Mouse (Mus musculus) adrenal gland, adult 2 months (tissue): ENCODE measurements at regions not wholly inside any gene's neighbourhood (a gene's known extent, or its start where the extent isn't known, plus 50 kb on each side); places are given as distances from the start of the nearest gene placed in this dataset.

ENCODE experiments used
- DNase-seq: peaks from one replicate; pipeline ENCODE4 v3.0.0; 2021

DNA sequence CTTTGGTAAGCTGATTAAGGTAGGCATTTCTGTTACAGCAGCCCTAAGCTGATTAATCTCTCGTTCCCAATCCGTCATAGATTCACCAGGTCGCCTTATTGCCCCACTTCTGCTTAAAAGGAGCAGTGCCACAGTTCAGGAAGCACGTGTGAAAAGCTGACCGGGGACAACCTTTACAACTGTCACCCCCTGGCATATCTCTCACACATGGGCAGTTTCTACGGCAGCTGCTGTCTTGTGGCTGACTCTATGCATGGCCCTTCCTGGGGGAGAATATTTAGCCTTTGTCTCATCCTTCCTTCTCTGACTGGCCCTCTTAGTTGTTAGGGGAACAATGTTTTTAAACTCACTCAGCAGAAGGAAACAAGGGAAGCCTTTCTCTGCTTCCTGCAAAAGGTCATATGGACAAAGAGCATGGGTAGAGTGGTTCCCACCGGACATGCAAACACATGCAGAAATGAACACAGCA is 290.9 kb upstream of the Rnaseh2b start:
- DNase-seq = no peak

DNA sequence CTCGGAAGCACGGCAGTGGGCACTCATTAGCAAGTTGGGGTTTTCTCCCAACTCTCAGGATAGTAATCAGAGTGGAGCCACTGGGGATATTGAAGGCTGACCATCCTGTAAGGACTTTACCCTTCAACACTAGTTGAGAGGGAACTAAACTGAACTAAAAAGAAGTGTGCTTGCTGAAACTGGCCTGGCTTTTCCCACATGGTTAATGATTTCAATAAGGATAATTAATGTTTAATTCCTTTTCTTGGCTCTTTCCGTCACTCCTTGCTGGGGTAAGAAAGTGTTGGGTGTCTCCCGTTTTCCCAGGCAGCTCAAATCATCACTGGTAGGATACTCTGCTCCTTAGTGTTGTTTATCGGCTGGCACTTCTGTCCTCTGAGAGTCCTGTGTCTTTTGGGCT is 290.3 kb upstream of the Rnaseh2b start:
- DNase-seq = no peak

DNA sequence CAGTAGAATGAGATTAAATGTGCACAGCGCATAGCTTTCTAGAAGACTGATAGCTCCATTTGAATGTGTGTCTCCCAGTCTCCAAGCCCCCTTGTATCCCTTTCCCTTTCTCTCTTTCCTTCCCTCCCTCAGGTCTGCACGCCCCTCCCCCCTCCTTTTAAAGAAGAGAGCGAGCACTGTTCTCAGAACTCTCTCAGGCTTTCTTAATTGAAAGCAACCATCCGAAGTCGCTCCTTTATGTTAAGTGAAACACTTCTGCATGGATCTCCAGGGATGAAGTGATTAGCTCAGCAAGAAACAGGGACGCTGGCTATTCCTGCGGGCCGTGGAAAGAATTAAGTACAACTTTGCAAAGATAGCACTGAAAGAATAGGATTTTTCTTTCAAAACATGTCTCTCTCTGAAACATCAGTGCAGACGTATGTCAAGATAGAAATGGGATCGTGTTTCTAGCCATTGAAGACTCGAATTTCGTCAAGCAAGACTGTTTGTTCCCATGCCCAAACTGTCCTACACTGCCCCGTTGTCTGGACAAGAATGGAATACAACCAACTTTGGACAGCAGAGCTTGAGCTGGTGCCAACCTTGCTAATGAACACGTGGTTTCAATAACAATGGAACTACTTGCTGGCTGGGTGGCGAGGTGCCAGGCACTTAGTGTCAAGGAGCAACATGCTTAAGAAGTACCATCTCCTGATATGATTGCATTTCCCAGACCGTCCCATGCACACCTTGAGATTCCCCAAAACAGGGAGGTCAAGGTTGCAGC is 289.2 kb upstream of the Rnaseh2b start:
- DNase-seq = no peak

DNA sequence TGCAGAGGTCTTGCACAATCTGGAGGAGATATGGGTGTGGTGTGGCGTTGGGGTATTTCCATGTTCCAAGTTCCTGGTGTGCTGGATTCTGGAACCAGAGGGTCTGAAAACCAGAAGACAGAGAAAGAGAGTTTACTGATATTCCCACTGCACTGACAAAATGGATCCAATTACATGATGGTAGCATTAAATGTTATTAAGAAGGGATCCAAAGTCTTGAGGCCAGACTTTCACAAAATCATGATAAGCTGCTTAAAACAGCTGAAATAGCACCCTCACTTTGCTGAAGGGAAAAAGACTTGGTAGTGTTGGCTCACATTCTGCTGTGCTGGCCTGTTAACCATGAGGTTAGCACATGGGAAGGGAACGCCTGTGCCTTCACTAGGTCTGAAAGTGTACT is 288.6 kb upstream of the Rnaseh2b start:
- no peak for DNase-seq

DNA sequence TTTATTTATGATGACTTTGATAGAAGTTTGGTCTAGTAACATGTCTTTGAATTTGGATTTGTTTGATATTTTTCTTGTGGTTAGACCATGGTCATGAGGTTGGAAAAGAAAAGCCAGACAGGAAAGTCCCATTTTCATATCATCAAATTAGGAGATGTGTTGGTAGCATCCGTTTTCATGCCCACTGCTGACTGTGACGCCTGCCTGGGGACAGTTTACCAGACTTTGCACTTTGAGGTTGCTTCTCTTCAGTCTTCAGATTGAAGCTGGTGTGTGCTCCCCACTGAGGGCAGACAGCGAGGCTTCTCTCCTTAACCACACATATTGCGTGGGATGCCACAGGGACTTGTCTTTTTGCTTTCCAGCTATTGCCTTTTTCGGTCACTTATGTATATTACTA is 283.7 kb upstream of the Rnaseh2b start:
- DNase-seq = no peak

DNA sequence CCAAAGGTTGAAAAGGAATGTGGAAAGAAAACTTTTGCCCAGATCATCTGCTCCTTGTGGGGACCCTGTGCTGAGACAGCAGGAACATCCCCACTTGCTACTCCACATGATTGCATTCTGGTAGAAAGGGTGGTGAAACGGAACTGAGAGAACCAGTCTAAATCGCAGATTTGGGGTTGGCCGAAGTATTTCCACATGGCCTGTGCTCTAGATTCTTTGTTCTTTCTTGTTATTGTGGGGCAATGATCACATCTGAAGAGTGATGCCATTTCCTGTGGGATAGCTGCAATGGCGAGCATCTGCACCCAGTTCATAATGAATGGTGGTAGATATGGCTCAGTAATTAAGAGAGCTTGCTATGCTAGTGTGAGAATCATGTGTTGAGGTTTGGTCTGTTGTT is 273.6 kb upstream of the Rnaseh2b start:
- no peak for DNase-seq

DNA sequence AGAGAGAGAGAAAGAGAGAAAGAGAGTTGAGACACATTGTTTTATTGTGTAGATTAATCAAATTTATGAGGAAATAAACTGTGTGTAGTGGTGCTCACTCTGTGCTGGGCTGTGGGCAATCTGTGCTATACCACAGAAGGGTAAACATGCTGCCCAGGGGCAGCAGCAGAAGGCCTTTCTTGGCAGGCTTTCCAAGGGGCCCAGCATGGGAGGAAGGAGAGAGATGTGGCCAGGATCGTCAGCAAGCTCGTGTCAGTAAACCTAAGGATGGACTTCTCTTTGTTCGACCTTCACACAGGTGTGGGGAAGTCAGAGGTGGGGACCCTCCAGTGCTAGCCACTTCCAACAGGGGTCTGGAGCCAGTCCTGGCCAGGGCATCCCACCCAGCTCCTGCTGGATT is 271.4 kb upstream of the Rnaseh2b start:
- no peak for DNase-seq

DNA sequence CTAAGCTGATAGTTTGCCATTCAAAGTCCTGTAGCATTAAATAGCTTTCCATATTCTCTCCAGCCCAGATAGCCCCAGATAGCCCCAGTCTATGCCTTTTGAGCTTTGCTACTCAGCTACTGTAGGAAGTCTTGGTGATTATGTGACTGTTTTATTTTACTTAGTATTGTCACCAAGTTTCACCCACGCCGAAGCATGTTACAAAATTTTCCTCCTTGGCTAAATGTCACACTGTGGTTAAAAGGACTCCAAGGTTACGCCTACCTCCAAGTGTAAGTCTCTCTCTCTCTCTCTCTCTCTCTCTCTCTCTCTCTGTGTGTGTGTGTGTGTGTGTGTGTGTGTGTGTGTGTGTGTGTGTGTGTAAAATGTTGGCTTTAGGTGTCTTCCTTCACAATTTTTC is 270.2 kb upstream of the Rnaseh2b start:
- DNase-seq = no peak

DNA sequence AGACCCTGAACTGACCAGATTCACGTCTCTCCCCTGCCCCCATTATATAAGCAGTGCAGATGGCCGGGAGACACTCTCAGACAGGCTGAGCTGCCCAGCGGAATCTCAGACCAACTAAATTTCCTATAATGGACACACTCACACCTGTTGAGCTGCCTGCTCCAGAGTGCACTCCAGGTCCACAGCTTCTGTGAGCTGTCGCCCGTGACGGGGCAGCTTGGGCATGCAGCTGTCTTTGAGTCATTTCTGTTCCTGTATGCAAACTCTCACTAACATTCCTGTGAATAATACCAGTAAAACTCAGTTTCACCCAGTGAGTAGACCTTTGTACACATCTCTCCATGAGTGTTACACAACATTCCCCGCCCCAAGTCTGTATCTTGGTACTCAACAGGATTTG is 269.4 kb upstream of the Rnaseh2b start:
- no peak for DNase-seq

DNA sequence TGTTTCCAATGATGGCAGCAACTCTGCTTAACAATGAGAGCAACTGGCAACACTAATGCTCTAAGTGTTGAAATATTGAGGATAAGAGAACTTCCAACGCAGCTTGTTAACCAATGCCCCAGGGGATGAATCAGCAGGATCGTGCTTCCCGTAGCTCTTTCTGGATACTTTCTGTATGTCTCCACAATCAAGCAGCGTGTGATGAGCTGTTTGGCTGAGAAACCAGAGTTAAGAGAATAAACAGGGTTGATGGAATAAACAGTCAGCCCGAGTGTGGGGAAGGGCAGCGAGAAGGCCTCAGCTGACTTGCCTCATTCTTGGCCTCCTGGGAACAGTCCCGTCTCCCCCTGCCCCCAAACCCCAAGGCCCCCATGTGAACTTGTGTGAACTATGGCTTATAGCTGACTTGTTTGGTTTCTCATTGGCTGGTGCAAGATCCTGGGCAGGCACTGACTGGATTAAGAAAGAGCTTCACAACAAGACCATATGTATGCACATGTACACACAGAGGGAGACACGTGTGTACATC is 264.6 kb upstream of the Rnaseh2b start:
- DNase-seq = no peak

DNA sequence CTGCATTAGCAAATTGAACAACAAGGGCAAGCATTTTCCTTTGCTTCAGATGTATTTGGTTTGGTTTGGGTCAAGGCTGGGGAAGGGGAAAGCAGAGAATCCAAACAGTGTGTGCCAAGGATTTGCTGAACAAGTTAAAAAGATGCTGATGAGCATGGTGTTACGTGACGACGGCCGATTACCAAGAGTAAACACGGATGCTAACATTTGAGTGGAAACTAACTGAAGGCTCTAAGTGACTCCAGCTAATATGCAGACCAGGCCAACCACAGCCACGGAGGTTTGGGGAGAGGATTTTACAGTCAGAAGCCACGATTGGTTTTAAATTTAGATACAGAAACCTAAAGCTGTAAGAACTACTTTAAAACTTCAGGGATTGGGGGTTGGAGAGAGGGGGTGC is 262.3 kb upstream of the Rnaseh2b start:
- no peak for DNase-seq

DNA sequence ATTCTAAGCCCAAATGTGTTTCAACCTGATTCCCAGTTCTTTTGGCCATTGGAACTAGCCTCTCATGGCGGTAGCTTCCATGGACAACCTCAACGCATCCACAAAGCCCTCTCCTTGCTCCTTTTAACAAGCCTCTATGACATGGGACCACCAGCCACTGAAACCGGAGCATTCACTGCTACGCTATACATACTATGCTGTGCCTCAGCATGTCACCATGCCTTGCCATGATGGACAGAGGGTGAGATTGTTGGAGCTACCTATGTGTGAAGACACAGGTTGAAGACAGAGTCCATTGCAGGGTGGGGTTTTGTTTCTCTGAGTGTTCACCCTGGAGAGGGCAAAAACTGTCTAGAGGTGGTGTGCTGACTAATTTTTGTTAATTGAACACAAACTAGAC is 258.7 kb upstream of the Rnaseh2b start:
- no peak for DNase-seq

DNA sequence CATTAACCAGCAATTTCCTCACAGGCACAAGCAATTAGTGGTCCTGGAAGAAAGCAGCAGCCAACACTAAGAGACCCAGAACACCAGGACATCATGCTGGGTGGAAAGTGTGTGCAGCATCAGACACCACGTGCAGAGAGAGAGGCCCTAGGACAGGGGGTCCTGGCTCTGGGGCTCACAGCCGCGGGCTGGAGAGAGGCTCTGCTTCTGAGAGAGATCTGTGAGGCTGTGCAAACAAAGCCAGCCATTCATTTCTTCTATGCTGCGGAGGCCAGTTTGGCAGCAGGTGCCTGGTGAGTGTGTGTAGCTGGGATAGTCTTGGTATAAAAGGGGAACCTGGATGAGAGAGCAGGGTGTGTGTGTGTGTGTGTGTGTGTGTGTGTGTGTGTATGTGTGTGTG is 257.7 kb upstream of the Rnaseh2b start:
- no peak for DNase-seq

DNA sequence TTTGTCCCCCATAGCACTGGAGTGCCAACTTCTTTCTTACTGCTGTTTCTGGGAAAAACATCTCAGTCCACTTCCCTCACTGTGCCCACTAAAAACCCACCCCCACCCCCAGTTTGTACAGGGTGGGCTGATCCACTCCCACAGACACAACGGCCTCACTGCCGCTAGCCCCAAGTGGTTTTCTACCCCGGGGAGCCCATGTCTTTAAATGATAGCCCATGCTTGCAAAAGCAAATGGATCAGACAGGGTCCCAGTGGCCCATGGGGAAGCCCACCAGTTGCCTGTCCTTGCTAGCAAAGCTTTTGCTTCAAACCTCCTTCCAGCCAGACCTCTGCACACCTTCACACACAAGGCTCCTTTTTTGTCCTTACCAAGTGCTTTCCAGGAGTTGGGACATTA is 257.0 kb upstream of the Rnaseh2b start:
- DNase-seq = no peak

DNA sequence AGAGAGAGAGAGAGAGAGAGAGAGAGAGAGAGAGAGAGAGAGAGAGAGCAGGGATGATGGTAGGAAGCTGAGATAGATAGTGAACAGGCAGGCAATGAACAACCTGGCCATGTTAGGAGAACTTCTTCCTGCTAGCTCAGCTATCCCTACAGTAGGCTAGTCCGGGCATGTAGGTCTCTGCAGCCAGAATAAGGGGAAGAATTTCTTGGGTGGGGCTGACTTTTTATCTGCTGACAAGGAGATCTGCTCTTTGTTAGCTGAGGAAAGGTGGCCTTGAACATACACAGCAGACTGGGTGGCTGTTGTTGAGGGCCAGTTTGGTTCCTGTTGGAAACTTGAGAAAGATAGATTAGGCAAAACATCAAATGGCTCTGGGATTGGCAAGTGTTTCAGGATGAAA is 254.9 kb upstream of the Rnaseh2b start:
- DNase-seq = no peak

DNA sequence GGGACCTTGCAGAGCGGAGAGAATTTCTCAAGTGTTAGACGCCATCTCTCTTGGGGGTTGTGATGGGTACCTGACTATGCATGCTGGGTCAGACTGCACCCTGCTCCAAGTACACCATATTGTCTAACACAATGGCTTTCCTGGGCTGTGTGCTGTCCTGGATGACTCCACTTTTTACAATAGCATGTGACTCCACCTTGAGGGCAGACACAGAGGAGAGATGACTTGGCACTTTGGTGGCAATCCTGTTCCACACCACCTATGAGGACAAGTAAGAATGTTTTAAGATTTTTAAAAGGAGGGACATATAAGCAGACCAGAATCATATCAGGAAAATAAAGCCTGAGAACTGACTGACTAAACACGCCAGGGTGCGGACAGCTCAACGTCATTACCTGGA is 254.5 kb upstream of the Rnaseh2b start:
- DNase-seq = no peak

DNA sequence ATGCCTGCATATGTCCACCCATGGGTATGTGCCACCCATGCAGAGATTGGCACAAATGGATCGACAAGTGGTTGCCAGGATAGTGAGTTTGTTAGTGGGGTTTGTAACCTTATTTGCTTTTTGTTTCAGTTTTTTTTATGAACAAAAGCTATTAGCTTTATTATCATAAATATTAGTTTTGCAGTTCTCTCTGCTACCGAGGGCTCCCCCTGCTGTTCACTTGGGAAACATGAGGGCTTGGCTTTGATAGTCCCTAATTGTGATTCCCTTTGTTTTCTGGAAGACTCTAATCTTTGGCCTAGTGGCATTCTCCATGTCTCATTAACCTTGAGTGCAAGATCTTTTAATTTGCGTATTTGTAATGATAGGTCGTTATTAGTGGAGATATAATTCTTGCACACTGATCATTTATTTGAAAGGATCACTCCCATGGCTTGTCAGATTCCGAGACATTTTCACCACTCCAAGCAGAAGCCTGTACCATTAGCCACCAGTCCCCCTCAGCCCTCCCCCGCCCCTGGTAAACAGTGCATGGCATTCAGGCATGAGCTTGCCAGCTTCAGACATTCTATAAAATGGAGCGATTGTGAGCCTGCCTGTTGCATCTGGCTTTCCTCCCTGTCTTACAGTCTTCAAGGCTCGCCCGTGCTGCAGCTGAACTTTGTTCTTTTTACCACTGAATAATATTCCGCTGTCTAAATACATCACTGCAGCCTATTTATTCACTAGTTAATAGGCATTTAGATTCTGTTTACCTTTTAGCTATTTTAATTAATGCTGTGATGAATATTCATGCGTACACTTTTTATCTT is 249.9 kb upstream of the Rnaseh2b start:
- DNase-seq = peak; percentile 56

DNA sequence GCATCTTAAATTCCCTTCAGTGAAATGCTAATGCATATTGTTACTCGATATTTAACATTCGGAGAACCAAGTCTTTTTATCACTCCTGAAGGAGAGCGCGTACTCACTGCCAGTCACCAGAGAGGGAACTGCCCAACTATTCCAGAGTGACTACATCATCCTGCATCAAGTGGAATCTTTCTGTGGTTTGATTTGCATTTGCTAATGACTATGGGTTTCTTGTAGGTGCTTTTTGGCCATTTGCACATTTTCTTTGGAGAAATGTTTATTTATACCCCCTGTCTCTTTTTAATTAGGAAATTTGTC is 249.3 kb upstream of the Rnaseh2b start:
- no peak for DNase-seq

DNA sequence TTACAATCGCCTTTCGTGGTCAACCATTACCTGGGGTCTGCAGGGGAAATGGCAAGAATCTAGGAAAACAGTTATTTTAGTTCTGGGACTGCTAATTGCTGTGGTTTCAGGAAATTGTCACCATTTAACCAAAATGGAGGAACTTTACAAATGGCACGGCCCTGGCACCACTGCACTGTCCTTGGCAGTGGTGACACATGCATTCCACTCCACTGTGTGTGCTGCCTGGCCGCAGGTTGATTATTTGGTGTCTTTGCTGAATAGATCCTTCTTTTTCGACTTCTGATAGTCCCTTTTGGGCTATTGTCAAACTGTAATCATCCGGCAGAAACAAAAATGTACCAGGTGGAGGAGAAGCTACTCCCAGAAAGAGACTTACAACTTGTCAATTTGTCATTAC is 241.4 kb upstream of the Rnaseh2b start:
- peak; percentile 49 for DNase-seq

DNA sequence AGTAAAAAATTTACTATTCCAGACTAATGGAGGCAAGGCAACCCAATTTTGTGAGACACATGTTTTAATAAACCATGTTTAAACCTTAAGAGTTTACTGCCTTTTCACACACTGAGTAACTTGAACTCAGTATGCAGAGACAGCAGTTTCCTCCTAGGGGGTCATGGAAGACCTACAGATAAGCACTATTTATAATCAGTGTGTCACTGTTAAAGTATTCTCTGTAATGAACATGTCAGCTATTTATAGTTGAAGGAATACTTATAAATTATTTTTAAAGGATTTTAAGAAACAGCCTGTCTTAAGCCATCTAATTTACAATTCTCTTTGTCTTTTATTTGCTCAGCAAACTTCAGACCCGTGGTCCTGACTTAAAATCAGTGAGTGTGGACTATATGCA is 240.5 kb upstream of the Rnaseh2b start:
- DNase-seq = no peak

DNA sequence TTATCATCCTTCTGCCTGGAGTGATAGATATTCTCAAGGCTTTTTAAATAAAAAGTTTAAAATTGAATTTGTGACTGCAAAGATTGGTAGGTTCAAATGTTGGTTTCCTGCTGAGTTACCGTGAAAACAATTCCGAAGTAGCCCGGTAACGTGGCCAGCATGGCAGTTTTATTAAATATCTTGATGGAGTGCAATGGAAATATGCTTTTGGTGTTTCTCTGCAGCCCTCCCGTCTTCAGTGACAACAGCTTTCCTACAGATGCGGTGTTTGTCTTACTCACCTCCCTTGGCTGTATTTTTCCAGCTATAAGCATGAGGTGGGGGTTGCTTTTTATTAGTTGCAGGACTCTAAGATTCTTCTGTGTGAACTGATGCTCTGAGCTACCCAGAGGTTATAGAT is 239.4 kb upstream of the Rnaseh2b start:
- no peak for DNase-seq

DNA sequence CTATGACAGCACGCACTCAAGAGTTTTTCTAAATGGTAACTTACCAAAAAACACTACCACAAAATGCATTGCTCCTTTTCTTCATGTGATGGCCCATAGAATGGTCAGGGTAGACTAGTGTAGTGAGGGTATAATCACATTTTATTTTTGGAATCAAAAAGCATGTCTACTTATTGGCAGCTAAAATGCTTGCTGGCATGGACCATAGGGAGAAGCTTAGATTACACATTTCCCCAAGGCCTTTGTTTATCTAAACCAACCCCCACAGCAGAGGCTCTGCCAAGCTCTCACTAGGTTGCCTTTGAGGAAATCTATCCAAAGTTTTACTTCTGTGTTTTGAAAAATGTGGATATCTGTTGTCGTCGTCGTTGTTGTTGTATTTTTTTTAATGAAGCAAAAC is 235.3 kb upstream of the Rnaseh2b start:
- DNase-seq = peak; percentile 46

DNA sequence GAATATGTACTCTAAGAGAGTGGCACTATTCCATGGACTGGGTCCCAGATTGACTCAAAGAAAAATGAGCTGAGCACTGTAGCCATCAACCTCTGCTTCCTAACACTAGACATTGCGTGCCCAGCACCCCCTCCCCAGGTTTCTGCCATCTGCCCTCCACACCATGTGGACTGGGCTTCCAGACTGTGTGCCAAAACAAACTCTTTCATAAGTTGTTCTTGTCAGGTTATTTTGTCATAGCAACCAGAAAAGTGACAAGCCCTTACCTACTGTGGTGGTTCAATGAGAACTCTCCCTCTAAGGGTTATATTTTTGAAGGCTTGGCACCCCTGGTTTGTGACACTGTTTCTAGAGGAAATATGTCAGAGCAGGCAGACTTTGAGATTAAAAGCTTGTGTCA is 234.3 kb upstream of the Rnaseh2b start:
- no peak for DNase-seq

DNA sequence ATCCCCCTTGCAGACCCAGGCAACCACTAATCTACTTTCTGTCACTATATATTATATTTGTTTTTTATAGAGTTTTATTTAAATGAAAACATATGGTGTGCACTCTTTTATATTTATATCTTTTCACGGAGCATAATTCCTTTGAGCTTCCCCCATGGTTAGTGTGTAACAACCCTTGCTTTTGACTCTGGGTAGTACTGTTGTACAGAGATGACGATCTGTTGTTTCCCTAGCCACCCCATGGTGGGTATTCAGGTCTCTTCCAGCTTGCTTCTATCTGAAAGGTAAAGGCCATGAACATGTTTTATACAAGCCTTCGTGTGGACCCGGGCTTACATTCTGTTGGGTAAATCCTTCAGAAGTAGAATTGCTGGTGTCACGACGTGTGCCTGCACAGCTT is 221.2 kb upstream of the Rnaseh2b start:
- no peak for DNase-seq
